Mouse (Mus musculus): ENCODE data around the gene Olfr615. TPM values are rescaled to one million over a fixed set of nuclear protein-coding genes. Genes with fewer than 3 reads are reported as not detected.
"Not testable (repeated sequence)": the region's sequence is repeated elsewhere in the genome, so short reads cannot be mapped to it uniquely, and the experiment has no call there.

Olfr615 gene
- polyA plus RNA-seq (2012; rRNA removed): not detected in 2 replicates

GRCm38 (mm10) chr7:103555779-103556178 lies at the start of gene Olfr615:
Gene Olfr615, plus strand, starts transcription at chr7:103556079.
- no peak for DNase-seq (ENCODE audit: extremely low spot score in 1 of 2, low spot score in 1 of 2)

- no peak for DNase-seq (ENCODE audit: extremely low spot score in 1 of 2, low spot score in 1 of 2)
These were observed 43.9 kb upstream of the Olfr615 start, which contains the start of gene Olfr610 for GRCm38 (mm10) chr7:103512022-103512421. Gene Olfr610, minus strand, starts transcription at chr7:103512122.

GRCm38 (mm10) chr7:103520746-103521145 lies 35.1 kb upstream of the Olfr615 start, which contains the start of gene Olfr611:
Gene Olfr611, minus strand, starts transcription at chr7:103520846.
- DNase-seq (ENCODE audit: extremely low spot score in 1 of 2, low spot score in 1 of 2): not testable (repeated sequence)

DNA sequence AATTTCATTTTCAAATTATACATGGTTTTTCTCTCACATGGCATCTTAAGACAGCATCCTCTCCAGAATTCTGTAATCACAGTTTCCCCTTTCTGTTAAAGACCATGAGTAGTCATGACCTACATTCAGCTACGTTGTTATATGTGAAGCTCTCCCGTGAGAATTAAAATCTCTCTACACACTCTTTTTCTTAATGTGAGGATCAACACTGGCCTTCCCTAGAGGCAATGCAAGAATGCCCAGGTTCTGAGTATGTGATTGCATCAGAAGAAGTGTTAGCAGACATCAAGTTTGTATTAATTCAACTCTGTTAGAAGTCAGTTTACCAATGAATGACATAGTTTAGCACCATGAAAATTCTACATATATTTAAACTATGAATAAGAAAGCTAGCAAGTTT lies 13.3 kb upstream of the Olfr615 start, which contains the start of gene Olfr612:
Gene Olfr612, minus strand, starts transcription at position 101 of the 400 bp plus-strand sequence.
- not testable (repeated sequence) for DNase-seq (ENCODE audit: extremely low spot score in 1 of 2, low spot score in 1 of 2)

GRCm38 (mm10) chr7:103547774-103548173 lies 8.1 kb upstream of the Olfr615 start, which contains the start of gene Olfr613:
Gene Olfr613, plus strand, starts transcription at chr7:103548074.
- no peak for DNase-seq (ENCODE audit: extremely low spot score in 1 of 2, low spot score in 1 of 2)

DNA sequence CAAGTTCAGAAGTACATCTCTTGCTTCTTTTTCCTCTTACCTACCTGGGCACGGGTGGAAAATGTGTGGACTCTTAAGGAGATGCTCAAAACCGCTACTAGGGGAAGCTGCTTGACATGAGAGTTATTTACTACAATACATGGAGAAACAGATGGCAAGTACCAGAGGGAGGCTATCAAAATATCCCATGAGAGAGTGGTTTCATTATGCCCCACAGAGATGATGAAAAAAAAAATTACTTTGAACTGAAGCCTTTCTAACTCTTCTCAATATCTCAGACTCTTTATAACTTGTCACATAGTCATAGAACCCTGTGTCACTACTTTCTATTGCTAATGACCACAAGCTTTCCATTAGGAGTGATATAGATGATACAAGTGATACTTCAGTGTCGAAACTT lies 13.2 kb downstream of the Olfr615 start, which contains the start of gene Olfr616:
Gene Olfr616, minus strand, starts transcription at position 101 of the 400 bp plus-strand sequence.
- no peak for DNase-seq (ENCODE audit: extremely low spot score in 1 of 2, low spot score in 1 of 2)

DNA sequence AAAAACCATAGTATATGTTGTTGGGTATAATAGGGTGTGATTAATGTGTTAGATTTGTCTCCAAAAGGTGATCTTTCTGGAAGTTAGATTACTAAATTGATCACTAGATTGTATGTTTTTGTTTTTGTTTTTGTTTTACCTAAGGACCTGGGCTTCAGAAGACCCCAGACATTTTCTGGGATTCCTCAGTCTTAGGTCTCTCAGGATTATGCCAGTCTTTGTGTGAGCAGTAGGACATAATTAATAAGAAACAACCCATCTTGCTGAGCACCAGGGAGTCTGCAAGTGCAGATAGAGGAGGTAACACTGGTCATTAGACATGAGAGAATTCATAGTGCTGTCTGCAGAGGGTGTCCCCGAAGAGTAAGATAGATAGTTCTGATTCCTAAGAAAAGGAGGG lies 16.9 kb downstream of the Olfr615 start, which contains the start of gene Olfr617:
Gene Olfr617, plus strand, starts transcription at position 301 of the 400 bp plus-strand sequence.
- no peak for DNase-seq (ENCODE audit: extremely low spot score in 1 of 2, low spot score in 1 of 2)

- no peak for DNase-seq (ENCODE audit: extremely low spot score in 1 of 2, low spot score in 1 of 2)
These were observed 33.9 kb downstream of the Olfr615 start, which contains the start of gene Olfr618 for GRCm38 (mm10) chr7:103589803-103590202. Gene Olfr618, plus strand, starts transcription at chr7:103590103.

DNA sequence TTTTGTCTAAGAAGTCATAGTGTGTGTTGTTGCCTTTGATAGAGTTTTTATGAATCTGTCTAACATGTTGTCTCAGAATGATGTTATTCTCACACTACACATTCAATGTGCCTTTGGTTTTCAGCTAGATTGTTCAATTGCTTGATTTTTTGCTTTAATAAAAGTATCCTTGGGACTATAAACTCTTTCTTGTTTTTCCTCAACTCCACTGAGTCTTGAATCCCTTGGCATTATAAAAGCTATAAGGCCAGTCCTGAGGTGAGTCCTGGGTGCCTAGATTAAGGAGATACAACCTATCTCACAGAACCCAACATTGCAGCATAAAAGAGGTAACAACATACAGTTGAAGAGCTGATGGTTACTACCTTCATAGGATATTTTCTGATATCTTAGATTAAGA lies 44.4 kb downstream of the Olfr615 start, which contains the start of gene Olfr619:
Gene Olfr619, plus strand, starts transcription at position 301 of the 400 bp plus-strand sequence.
- DNase-seq (ENCODE audit: extremely low spot score in 1 of 2, low spot score in 1 of 2): no peak

DNA sequence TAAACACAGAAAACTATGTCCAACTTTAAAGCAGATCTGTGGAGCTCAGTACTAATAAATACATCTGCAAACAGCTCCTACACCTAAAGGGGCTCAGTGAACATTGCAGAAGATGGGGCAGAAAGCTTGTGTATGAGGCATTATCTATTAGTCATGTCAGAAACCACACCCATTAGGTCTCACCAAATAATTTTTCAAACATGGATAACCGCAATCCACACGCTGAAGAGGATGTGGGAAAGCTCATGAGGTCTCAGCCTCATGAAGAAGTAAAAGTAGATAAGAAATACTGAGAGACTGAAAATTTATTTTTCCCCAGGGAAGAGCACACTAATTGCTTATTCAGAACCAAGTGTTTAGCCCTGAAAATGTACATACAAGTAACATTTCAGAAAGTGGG lies 51.5 kb downstream of the Olfr615 start:
- DNase-seq (ENCODE audit: extremely low spot score in 1 of 2, low spot score in 1 of 2): no peak

GRCm38 (mm10) chr7:103612434-103612833 lies 56.6 kb downstream of the Olfr615 start, which contains the start of gene Olfr620:
Gene Olfr620, minus strand, starts transcription at chr7:103612534.
- DNase-seq (ENCODE audit: extremely low spot score in 1 of 2, low spot score in 1 of 2): no peak

Other genes with a start within 250 kb of the Olfr615 start
- gene Olfr597, start 239.8 kb upstream of the Olfr615 start, polyA plus RNA-seq (2012; rRNA removed): 0.19 TPM in 1 of 2 replicates, not detected in the other
- 0.06 TPM in 1 of 2 replicates, not detected in the other for gene Olfr598, start 232.5 kb upstream of the Olfr615 start, polyA plus RNA-seq (2012; rRNA removed)
- gene Olfr599, start 220.2 kb upstream of the Olfr615 start, polyA plus RNA-seq (2012; rRNA removed): not detected in 2 replicates
- gene Olfr600, start 206.4 kb upstream of the Olfr615 start, polyA plus RNA-seq (2012; rRNA removed): not detected in 2 replicates
- not detected in 2 replicates for gene Olfr601, start 193.4 kb upstream of the Olfr615 start, polyA plus RNA-seq (2012; rRNA removed)
- not detected in 2 replicates for gene Olfr603, start 169.9 kb upstream of the Olfr615 start, polyA plus RNA-seq (2012; rRNA removed)
- not detected in 2 replicates for gene Usp17lc, start 141.0 kb upstream of the Olfr615 start, polyA plus RNA-seq (2012; rRNA removed)
- gene Olfr605, start 110.6 kb upstream of the Olfr615 start, polyA plus RNA-seq (2012; rRNA removed): not detected in 2 replicates
- not detected in 2 replicates for gene Olfr606, start 107.0 kb upstream of the Olfr615 start, polyA plus RNA-seq (2012; rRNA removed)
- gene Olfr607, start 91.9 kb upstream of the Olfr615 start, polyA plus RNA-seq (2012; rRNA removed): not detected in 2 replicates
- not detected in 2 replicates for gene Olfr608, start 86.2 kb upstream of the Olfr615 start, polyA plus RNA-seq (2012; rRNA removed)
- gene Olfr609, start 58.0 kb upstream of the Olfr615 start, polyA plus RNA-seq (2012; rRNA removed): not detected in 2 replicates
- not detected in 2 replicates for gene Olfr610, start 44.0 kb upstream of the Olfr615 start, polyA plus RNA-seq (2012; rRNA removed)
- gene Olfr611, start 35.2 kb upstream of the Olfr615 start, polyA plus RNA-seq (2012; rRNA removed): not detected in 2 replicates
- not detected in 2 replicates for gene Olfr612, start 13.4 kb upstream of the Olfr615 start, polyA plus RNA-seq (2012; rRNA removed)
- gene Olfr613, start 8.0 kb upstream of the Olfr615 start, polyA plus RNA-seq (2012; rRNA removed): not detected in 2 replicates
- not detected in 2 replicates for gene Olfr616, start 13.1 kb downstream of the Olfr615 start, polyA plus RNA-seq (2012; rRNA removed)
- not detected in 2 replicates for gene Olfr617, start 17.0 kb downstream of the Olfr615 start, polyA plus RNA-seq (2012; rRNA removed)
- gene Olfr618, start 34.0 kb downstream of the Olfr615 start, polyA plus RNA-seq (2012; rRNA removed): not detected in 2 replicates
- gene Olfr619, start 44.5 kb downstream of the Olfr615 start, polyA plus RNA-seq (2012; rRNA removed): not detected in 2 replicates
- not detected in 2 replicates for gene Olfr620, start 56.5 kb downstream of the Olfr615 start, polyA plus RNA-seq (2012; rRNA removed)
- gene Olfr622, start 86.6 kb downstream of the Olfr615 start, polyA plus RNA-seq (2012; rRNA removed): not detected in 2 replicates
- not detected in 2 replicates for gene Olfr623, start 107.6 kb downstream of the Olfr615 start, polyA plus RNA-seq (2012; rRNA removed)
- 0.02 TPM in 1 of 2 replicates, not detected in the other for gene Olfr624, start 115.1 kb downstream of the Olfr615 start, polyA plus RNA-seq (2012; rRNA removed)
- gene Olfr625-ps1, start 126.6 kb downstream of the Olfr615 start, polyA plus RNA-seq (2012; rRNA removed): not detected in 2 replicates
- gene Olfr243, start 158.6 kb downstream of the Olfr615 start, polyA plus RNA-seq (2012; rRNA removed): not detected in 2 replicates
- not detected in 2 replicates for gene Olfr628, start 174.3 kb downstream of the Olfr615 start, polyA plus RNA-seq (2012; rRNA removed)
- not detected in 2 replicates for gene Olfr629, start 188.9 kb downstream of the Olfr615 start, polyA plus RNA-seq (2012; rRNA removed)
- not detected in 2 replicates for gene Olfr630, start 201.3 kb downstream of the Olfr615 start, polyA plus RNA-seq (2012; rRNA removed)
- not detected in 2 replicates for gene Olfr69, start 215.5 kb downstream of the Olfr615 start, polyA plus RNA-seq (2012; rRNA removed)
- not detected in 2 replicates for gene Olfr68, start 223.6 kb downstream of the Olfr615 start, polyA plus RNA-seq (2012; rRNA removed)
- gene Olfr67, start 235.7 kb downstream of the Olfr615 start, polyA plus RNA-seq (2012; rRNA removed): not detected in 2 replicates

All from frontal cortex, adult 2 months (tissue).